Mouse (Mus musculus) forebrain, embryonic 10.5 days (tissue): ENCODE results near the gene Hdhd5. TPM values are rescaled to one million over a fixed set of nuclear protein-coding genes. Genes with fewer than 3 reads are reported as not detected.

Experiments used
- DNase-seq: peaks from one replicate; pipeline ENCODE4 v3.0.0-alpha.2; 2017; ENCODE audit warnings: low spot score; ENCODE audit errors: extremely low spot score
- H3K27ac ChIP-seq: fragments of 300-500 bp; sonication (generic); 2 replicates; pipeline ENCODE4 v1.5.1; 2016; ENCODE audit warnings: mild to moderate bottlenecking
- H3K27me3 ChIP-seq: fragments of 300-500 bp; sonication (generic); 2 replicates; pipeline ENCODE4 v1.6.1; 2016; ENCODE audit warnings: mild to moderate bottlenecking; ENCODE audit not compliant: poor library complexity, severe bottlenecking
- H3K36me3 ChIP-seq: fragments of 300-500 bp; sonication (generic); replicated peaks from 2 replicates; pipeline ENCODE4 v1.6.1; 2016; ENCODE audit warnings: mild to moderate bottlenecking, moderate library complexity
- H3K4me1 ChIP-seq: fragments of 300-500 bp; sonication (generic); 2 replicates; pipeline ENCODE4 v1.6.1; 2016
- H3K4me3 ChIP-seq: fragments of 300-500 bp; sonication (generic); 2 replicates; pipeline ENCODE4 v1.5.1; 2016; ENCODE audit warnings: mild to moderate bottlenecking, moderate library complexity
- H3K9me3 ChIP-seq: fragments of 300-500 bp; sonication (generic); 2 replicates; pipeline ENCODE4 v1.6.1; 2016; ENCODE audit warnings: mild to moderate bottlenecking, moderate library complexity
- WGBS: fragments of 180-500 bp; shearing (Covaris S2); methylation state at CpG from one replicate; pipeline ENCODE4 v1.1.7; 2016; 5-methylcytosine and 5-hydroxymethylcytosine counted together
- polyA plus RNA-seq: library from polyadenylated mRNA; unstranded; fragments of >200 nt; fragmentation: Nextera tagmentation; extraction: Ambion mirVana; gene quantifications from 2 replicates; pipeline ENCODE4 v1.2.1, GENCODE M21; 2016

The Hdhd5 gene
- polyA plus RNA-seq, 1 experiment from 2014 or later, result 23.6 TPM

DNA sequence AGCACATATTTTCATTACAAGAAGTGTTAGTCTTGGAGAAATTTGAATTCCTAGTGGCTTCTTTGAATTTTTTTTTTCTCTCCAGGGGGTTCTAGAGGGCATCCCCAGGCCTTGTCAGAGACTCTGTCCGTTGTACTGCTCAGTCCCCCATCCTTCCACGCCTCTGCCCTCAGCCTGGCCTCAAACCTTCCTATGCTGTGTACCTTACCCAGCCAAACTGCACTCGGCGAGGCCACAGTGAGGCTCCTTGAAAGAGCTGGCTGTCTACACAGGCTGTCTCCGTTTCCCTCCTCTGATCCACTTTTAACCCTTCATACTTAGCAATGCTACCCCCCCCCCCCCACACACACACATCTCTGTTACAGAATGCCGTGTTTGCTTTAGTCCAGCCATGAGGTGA is 68.9 kb downstream of the Hdhd5 start:
- WGBS, result 53% methylated on average over 6 of the region's 6 CpGs
- no peak overlapping the region for H3K4me3 ChIP-seq
- H3K27ac ChIP-seq, result no peak overlapping the region
- no peak for DNase-seq
- peaks cover 54% of the 10 kb centered on the region for H3K27me3 ChIP-seq
- H3K36me3 ChIP-seq, result no peaks in the 10 kb centered on the region
- peaks cover 19% of the 10 kb centered on the region for H3K4me1 ChIP-seq
- no peaks in the 10 kb centered on the region for H3K9me3 ChIP-seq

DNA sequence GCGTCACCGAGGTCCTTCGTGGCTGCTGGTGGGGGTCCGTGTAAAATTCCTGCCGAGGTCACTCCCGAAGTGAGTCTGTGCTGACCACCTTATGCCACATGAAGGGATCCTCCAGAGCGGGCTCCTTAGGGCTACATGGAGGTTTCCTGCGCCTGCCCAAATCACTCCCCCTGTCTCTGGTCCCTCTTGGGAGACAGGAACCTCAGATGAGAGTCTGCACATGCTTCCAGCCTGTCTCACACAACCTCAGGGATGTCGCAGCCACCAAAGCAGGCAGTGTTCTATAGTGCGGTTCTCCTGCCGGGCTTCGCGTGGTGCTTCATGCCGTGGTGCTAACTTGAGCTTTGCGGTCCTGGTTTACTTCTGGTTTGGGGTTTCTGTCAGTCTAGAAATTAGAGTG is 69.9 kb downstream of the Hdhd5 start:
- 69% methylated on average over 15 of the region's 15 CpGs for WGBS
- Histone ChIP-seq H3K27me3 (peaks cover 48% of the 10 kb centered on the region), H3K36me3 (no peaks in the 10 kb centered on the region), H3K4me3 (no peak overlapping the region), H3K9me3 (no peaks in the 10 kb centered on the region), H3K4me1 (peaks cover 19% of the 10 kb centered on the region), H3K27ac (no peak overlapping the region)
- DNase-seq, result no peak

Other genes starting within 250 kb of the Hdhd5 start
- not detected in 2 replicates for gene D330020A13Rik, start 237.0 kb downstream of the Hdhd5 start, polyA plus RNA-seq
- 0.25 and 0.36 TPM in 2 replicates for gene B4galnt3, start 236.8 kb downstream of the Hdhd5 start, polyA plus RNA-seq
- 48.9 and 51.6 TPM in 2 replicates for gene Kdm5a, start 167.2 kb downstream of the Hdhd5 start, polyA plus RNA-seq
- 28.6 and 29.4 TPM in 2 replicates for gene Ccdc77, start 166.9 kb downstream of the Hdhd5 start, polyA plus RNA-seq
- 4.1 and 4.4 TPM in 2 replicates for gene Il17ra, start 68.1 kb downstream of the Hdhd5 start, polyA plus RNA-seq
- 0.27 and 0.47 TPM in 2 replicates for gene Tmem121b, start 37.5 kb downstream of the Hdhd5 start, polyA plus RNA-seq
- 13.0 and 14.5 TPM in 2 replicates for gene Cecr2, start 135.1 kb upstream of the Hdhd5 start, polyA plus RNA-seq
- gene Slc25a18, start 242.3 kb upstream of the Hdhd5 start, polyA plus RNA-seq, result 0.14 and 0.29 TPM in 2 replicates